Mouse (Mus musculus): Measurements from ENCODE around the gene Kcnj5. TPM values are rescaled to one million over a fixed set of nuclear protein-coding genes. Genes with fewer than 3 reads are reported as not detected.
A peak's percentile ranks its signal among the peaks of the same experiment; 100 is the strongest.

Gene Kcnj5
- polyA plus RNA-seq, 1 experiment from 2014 or later: not detected

- H3K27me3 ChIP-seq: peaks cover 3% of the 10 kb centered on the region
- no peak for ATAC-seq
- no peak for DNase-seq (ENCODE audit: low read depth, low spot score)
- ChIA-PET CTCF (interaction anchor here (2.2 kb wide), 1 partner anchor 9 kb away, joined by 4 read pairs; no protein-coding TSS in a partner anchor), POLR2A (no interaction called here)
- no peak for TF ChIP-seq CTCF (IDR thresholded peaks at IDR 0.05)
- in situ Hi-C loops (cut with MboI; ENCODE audit: low pct_unique_long_range_greater_than_20kb): no loop called here
These were observed 63.7 kb downstream of the Kcnj5 start for GRCm38 (mm10) chr9:32280456-32280855.

GRCm38 (mm10) chr9:32279789-32280188 lies 64.4 kb downstream of the Kcnj5 start:
- in situ Hi-C loops (cut with MboI; ENCODE audit: low pct_unique_long_range_greater_than_20kb): loop anchor here (10.0 kb wide), 1 partner anchor 335 kb away; no protein-coding TSS in a partner anchor
- CTCF ChIA-PET: no interaction called here
- ATAC-seq: no peak
- POLR2A ChIA-PET: no interaction called here
- no peak for DNase-seq (ENCODE audit: low read depth, low spot score)
- H3K27me3 ChIP-seq: peaks cover 3% of the 10 kb centered on the region
- no peak for TF ChIP-seq CTCF (IDR thresholded peaks at IDR 0.05)

GRCm38 (mm10) chr9:32278052-32278451 lies 66.1 kb downstream of the Kcnj5 start:
- peaks cover 11% of the 10 kb centered on the region for H3K27me3 ChIP-seq
- TF ChIP-seq CTCF (IDR thresholded peaks at IDR 0.05): no peak
- no peak for ATAC-seq
- CTCF ChIA-PET: no interaction called here
- POLR2A ChIA-PET: no interaction called here
- no peak for DNase-seq (ENCODE audit: low read depth, low spot score)
- in situ Hi-C loops (cut with MboI; ENCODE audit: low pct_unique_long_range_greater_than_20kb): loop anchor here (10.0 kb wide), 1 partner anchor 333 kb away; no protein-coding TSS in a partner anchor

- POLR2A ChIA-PET: no interaction called here
- DNase-seq (ENCODE audit: low read depth, low spot score): peak; percentile 73
- ATAC-seq: peak; percentile 86
- in situ Hi-C loops (cut with MboI; ENCODE audit: low pct_unique_long_range_greater_than_20kb): loop anchor here (5.0 to 25.0 kb wide), 5 partner anchors 70 to 825 kb away; partner anchors contain the start of gene Kcnj5
- CTCF ChIA-PET: interaction anchor here (0.6 to 4.6 kb wide), 18 partner anchors 9 to 713 kb away, joined by 3 to 34 read pairs (median 4); no protein-coding TSS in a partner anchor
- TF ChIP-seq CTCF (IDR thresholded peaks at IDR 0.05): peak; percentile 88
- H3K27me3 ChIP-seq: peaks cover 11% of the 10 kb centered on the region
These were observed 72.2 kb downstream of the Kcnj5 start for GRCm38 (mm10) chr9:32271896-32272444.

Other genes starting within 250 kb of the Kcnj5 start
- 12.3 TPM for gene Arhgap32, start 228.2 kb downstream of the Kcnj5 start, polyA plus RNA-seq (2021)
- 0.01 TPM for gene Kcnj1, start 28.1 kb upstream of the Kcnj5 start, polyA plus RNA-seq (2021)
- gene Fli1, start 198.5 kb upstream of the Kcnj5 start, polyA plus RNA-seq (2021): 1.4 TPM